Mouse (Mus musculus): ENCODE data around the gene Deup1.
"Not testable (repeated sequence)": the region's sequence is repeated elsewhere in the genome, so short reads cannot be mapped to it uniquely, and the experiment has no call there.

Deup1 gene

DNA sequence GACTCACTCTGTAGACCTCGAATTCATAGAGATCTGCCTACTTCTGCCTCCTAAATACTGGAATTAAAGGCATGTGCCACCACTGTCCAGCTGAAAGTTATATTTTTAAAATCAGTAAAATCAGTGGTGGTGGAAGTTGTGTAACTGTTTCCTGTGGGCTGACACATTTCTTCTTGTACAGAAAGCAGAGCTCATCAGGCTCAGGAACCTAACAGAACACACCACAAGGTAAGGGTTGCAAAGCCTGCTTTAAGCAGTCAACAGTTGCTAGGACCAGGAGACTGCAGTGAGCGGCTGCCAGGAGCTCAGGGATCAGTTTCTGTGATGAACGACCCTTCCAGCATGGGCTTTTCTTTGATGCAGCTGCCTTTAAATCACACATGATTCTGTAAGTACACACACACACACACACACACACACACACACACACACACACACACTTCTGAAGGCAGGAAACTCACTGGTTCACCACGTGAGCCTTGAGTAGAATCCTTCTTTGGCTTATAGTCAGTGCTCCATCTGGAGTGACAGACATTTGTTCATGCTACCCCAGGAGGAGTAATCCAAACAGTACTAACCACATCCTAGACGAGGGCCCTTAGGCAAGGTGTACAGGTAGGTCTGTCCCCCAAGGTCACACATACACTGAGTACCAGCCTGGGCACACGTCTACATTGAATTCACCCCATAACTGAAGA, 40.4 kb downstream of the Deup1 start:
- DNase-seq (ENCODE audit: low spot score): no peak

GRCm38 (mm10) chr9:15585956-15586355, 41.8 kb downstream of the Deup1 start:
- DNase-seq (ENCODE audit: low spot score): no peak

GRCm38 (mm10) chr9:15584209-15584608, 43.5 kb downstream of the Deup1 start:
- no peak for DNase-seq (ENCODE audit: low spot score)

DNA sequence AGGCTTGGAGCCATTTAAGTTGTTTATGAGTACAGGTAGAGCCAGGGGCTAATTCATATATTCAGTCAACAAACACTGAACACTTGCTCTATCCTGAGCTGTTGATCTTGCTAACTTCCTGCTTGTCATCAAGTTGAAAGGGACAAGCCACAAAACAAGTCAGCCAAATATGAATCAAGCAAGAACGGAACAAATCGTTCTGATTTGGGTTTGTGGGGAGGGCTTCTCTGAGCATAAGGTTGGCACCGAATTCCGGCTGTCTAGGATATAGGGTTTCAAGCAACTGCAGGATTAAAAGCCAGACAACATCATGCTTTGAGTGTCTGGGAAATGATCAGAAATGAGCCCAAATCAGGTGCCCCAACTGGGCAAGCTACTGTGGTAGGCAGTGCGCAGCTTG, 45.7 kb downstream of the Deup1 start:
- no peak for DNase-seq (ENCODE audit: low spot score)

- DNase-seq (ENCODE audit: low spot score): no peak
These were observed 47.6 kb downstream of the Deup1 start for GRCm38 (mm10) chr9:15580176-15580575.

DNA sequence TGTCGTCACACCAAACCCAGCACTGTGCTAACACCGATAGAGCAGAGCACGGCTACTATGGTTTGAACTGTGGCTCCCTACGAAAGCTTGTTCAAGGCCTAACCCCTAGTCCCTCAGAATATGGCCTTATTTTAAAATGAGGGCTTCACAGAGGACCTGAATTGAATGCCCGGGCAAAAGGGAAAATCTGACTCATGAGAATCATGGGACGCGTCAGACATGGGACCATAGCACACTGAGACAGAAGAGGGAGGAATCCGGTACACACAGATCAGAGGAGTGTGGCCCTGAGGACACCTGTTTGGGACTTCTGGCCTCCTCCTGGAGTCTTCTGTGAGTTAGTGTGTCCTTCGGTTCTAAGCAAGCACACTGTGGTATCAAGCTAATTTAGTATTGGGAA, 48.8 kb downstream of the Deup1 start:
- DNase-seq (ENCODE audit: low spot score): no peak

DNA sequence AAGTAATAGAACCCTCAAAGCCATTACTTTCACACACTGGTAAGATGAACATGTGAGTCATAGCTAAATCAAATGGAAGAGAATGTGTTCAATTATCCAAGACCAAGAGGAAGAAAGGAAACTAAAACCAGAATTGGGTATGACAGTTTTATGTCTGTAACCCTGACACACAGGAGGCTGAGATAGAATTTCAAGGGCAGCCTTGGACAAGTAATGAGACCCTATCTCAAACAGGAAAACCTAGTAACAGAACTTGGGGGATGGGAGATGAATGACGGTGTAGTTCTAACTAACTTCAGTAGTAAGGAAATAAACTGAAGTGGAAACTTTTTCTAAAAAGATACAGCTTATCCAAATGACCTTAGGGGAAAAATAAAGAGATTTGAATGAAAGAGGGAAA, 49.3 kb downstream of the Deup1 start:
- no peak for DNase-seq (ENCODE audit: low spot score)

- DNase-seq (ENCODE audit: low spot score): no peak
These were observed 52.8 kb downstream of the Deup1 start for GRCm38 (mm10) chr9:15574750-15575454.

DNA sequence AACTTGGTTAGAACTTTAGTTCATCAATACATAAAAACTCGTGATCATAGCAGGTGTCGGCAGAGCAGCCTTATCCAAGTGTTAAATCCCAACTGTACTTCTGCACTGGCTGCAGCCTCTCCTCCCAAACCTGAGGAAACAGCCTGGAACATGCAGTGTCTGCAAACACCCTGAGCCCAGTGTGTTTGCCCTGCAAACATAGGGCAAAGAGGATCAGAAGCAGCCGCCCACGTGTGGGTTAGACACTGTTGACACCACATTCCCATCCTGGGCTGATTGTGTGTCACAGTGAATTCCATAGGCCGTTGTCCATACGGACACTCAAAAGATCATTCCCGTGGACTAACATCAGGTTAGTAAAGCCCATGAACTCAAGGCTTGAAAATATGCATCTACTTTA, 65.4 kb downstream of the Deup1 start:
- no peak for DNase-seq (ENCODE audit: low spot score)

DNA sequence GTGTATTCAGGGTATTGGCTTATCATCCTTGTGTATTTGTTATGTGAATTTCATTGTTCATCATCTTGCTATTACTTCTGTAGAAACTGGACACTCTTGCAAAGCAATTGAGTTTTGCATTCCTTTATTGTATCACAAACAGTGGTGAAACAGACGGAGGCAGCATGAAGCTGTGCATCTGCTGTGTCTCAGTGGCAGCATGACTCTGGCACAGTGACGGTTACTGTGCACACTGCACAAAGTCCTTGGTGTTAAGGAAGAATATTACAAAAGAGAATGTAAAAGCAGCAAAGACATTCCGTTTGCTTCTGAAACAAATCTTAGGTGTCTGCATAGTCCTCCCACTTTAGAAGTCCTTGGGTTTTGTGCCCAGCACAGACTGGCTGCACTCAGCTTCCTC, 67.3 kb downstream of the Deup1 start:
- DNase-seq (ENCODE audit: low spot score): no peak

DNA sequence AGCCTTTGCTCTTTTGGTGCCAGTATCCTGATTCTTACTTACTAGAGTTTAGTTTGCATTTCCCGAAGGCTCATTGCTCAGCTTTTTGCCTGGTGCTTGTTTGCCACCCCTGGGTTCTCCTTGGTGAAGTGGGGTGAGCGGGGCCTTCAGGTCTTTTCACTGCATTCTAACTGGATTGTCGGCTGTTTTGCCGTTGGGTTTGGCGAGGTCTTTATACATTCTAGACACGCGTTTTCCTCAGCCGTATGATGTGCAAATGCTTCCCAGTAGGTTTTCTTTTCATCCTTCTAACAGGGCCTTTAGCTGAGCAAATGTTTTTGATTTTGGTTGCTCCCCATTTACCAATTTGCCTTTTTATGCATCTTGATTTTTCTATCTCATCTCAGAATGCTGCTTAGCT, 74.4 kb downstream of the Deup1 start:
- no peak for DNase-seq (ENCODE audit: low spot score)

GRCm38 (mm10) chr9:15551933-15552851, 75.5 kb downstream of the Deup1 start:
- no peak for DNase-seq (ENCODE audit: low spot score)

DNA sequence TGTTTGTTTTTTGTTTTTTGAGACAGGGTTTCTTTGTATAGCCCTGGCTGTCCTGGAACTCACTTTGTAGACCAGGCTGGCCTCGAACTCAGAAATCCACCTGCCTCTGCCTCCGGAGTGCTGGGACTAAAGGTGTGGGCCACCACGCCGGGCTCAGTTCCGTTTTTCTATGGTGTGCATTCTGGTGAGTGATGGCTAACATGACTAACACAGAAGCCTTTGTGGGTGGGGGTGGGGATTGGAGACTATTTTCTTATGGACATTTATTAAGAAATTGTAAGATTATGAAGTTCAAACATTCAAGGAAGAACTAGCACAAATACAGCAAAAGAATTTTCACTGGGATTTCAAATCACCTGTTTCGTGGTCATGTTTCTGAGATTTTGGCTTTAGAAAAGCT, 76.7 kb downstream of the Deup1 start:
- DNase-seq (ENCODE audit: low spot score): not testable (repeated sequence)

GRCm38 (mm10) chr9:15550461-15550961, 77.2 kb downstream of the Deup1 start:
- DNase-seq (ENCODE audit: low spot score): no peak

- DNase-seq (ENCODE audit: low spot score): no peak
These were observed 85.9 kb downstream of the Deup1 start for GRCm38 (mm10) chr9:15541735-15542354.

GRCm38 (mm10) chr9:15538979-15539533, 88.7 kb downstream of the Deup1 start:
- no peak for DNase-seq (ENCODE audit: low spot score)

GRCm38 (mm10) chr9:15537455-15538048, 90.2 kb downstream of the Deup1 start:
- DNase-seq (ENCODE audit: low spot score): no peak

DNA sequence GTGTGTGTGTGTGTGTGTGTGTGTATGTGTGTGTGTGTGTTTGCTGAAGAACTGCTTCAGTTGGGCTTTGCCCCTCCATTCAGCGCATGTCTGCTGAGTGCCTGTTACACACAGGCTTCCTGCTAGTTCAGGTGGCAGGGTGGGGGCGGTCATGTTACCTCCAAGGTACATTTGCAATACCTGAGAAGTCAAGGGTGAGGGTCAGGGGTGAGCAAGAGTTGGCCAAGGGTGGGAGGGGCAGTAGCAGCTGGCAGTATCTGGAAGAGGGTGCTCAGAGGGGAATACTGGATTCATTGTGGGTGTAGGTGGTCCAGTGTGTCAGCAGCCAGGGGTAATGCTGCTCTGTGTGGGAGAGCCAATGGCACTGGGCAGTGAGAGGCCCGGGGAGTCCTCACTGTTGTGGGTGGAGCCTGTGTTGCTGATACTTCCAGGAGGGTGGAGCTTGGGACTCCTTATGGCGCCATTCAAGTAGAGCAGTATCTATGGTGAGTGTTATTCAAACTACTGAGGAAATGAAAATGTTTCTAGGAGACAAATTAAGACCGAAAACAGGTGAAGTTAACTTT, 90.8 kb downstream of the Deup1 start:
- no peak for DNase-seq (ENCODE audit: low spot score)

GRCm38 (mm10) chr9:15535418-15535817, 92.3 kb downstream of the Deup1 start:
- no peak for DNase-seq (ENCODE audit: low spot score)

DNA sequence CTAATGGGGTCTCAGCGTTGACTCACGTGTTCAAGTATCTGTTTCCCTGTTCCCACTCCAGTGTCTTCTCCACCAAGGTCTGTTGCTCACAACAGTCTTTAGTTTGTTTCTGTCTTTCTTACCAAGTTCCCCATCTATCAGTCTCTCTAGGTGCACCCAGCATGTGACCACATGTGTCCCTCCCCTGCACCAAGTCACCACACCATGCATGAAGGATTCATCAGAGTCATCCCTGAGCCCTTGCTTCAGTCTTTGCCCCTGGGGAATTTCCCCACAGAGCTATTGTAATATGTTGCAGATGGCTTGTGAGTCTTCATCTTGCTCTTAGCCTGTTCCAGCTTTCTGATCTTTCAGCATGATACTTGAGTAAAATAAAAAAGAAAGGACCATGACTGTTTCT, 93.6 kb downstream of the Deup1 start:
- DNase-seq (ENCODE audit: low spot score): no peak
